Mouse (Mus musculus) limb, embryonic 12.5 days (tissue): ENCODE data around the gene Hist1h2ai. TPM values are rescaled to one million over a fixed set of nuclear protein-coding genes. Genes with fewer than 3 reads are reported as not detected.
"Not testable (repeated sequence)": the region's sequence is repeated elsewhere in the genome, so short reads cannot be mapped to it uniquely, and the experiment has no call there.

Source experiments
- ATAC-seq: fragments of 200-750 bp; cut with Nextera tagmentation; 2 replicates; pipeline ENCODE4 v1.8.0; 2017; ENCODE audit warnings: low read depth, moderate TSS enrichment; ENCODE audit not compliant: insufficient number of reproducible peaks, insufficient read depth, low FRiP score, low TSS enrichment
- H3K27ac ChIP-seq: fragments of 300-500 bp; sonication (generic); 2 replicates; pipeline ENCODE4 v1.5.1; 2016; ENCODE audit warnings: mild to moderate bottlenecking, moderate library complexity
- H3K27me3 ChIP-seq: fragments of 300-500 bp; sonication (generic); 2 replicates; pipeline ENCODE4 v1.6.1; 2016; ENCODE audit warnings: mild to moderate bottlenecking, moderate library complexity
- H3K36me3 ChIP-seq: fragments of 300-500 bp; sonication (generic); 2 replicates; pipeline ENCODE4 v1.6.1; 2016; ENCODE audit warnings: mild to moderate bottlenecking, moderate library complexity
- H3K4me1 ChIP-seq: fragments of 300-500 bp; sonication (generic); replicated peaks from 2 replicates; pipeline ENCODE4 v1.6.1; 2016
- H3K4me2 ChIP-seq: fragments of 300-500 bp; sonication (generic); 2 replicates; pipeline ENCODE4 v1.6.1; 2016; ENCODE audit warnings: mild to moderate bottlenecking, moderate library complexity
- H3K4me3 ChIP-seq: fragments of 300-500 bp; sonication (generic); replicated peaks from 2 replicates; pipeline ENCODE4 v1.5.1; 2016; ENCODE audit warnings: mild to moderate bottlenecking
- H3K9ac ChIP-seq: fragments of 300-500 bp; sonication (generic); replicated peaks from 2 replicates; pipeline ENCODE4 v1.6.1; 2016; ENCODE audit warnings: mild to moderate bottlenecking, moderate library complexity
- H3K9me3 ChIP-seq: fragments of 300-500 bp; sonication (generic); 2 replicates; pipeline ENCODE4 v1.6.1; 2016; ENCODE audit warnings: mild to moderate bottlenecking, moderate library complexity
- WGBS: fragments of 180-500 bp; shearing (Covaris S2); methylation state at CpG from one replicate; pipeline ENCODE4 v1.1.7; 2016; 5-methylcytosine and 5-hydroxymethylcytosine counted together
- polyA plus RNA-seq: library from polyadenylated mRNA; unstranded; fragments of >200 nt; fragmentation: Nextera tagmentation; extraction: Ambion mirVana; gene quantifications from 2 replicates; pipeline ENCODE4 v1.2.1, GENCODE M21; 2016

Gene Hist1h2ai
- polyA plus RNA-seq, 1 experiment from 2014 or later: 55.1 TPM

DNA sequence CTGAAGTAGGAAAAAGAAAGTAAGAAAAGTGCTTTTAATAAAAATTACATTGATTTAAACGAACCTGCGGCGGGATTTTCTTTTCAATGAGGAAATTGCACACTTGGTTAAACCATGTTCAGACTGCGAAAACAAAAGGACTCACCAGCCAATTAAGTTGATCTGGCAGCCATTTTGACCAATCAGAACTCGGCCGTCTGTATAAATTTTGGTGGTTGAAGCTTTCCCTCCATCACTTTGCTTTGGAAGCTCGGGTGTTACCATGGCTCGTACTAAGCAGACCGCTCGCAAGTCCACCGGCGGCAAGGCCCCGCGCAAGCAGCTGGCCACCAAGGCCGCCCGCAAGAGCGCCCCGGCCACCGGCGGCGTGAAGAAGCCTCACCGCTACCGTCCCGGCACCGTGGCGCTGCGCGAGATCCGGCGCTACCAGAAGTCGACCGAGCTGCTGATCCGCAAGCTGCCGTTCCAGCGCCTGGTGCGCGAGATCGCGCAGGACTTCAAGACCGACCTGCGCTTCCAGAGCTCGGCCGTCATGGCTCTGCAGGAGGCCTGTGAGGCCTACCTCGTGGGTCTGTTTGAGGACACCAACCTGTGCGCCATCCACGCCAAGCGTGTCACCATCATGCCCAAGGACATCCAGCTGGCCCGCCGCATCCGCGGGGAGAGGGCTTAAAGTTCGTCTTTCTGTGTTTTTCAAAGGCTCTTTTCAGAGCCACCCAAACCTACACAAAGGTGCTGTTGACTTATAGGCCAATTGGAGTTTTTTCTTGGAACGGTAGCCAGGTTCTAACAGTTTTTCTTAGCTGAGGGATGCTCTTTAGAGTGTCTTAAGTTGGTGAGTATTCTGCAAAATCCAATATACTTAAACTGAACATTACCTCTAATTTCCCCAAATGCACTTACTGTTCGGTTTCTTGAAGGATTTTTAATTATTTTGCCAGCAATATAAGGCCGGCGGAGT is 1.5 kb downstream of the Hist1h2ai start, which contains the start of gene Hist1h3h:
Hist1h3h (plus strand) TSS at position 263 of the 961 bp plus-strand sequence.
- peak within 1 kb of the TSS; percentile 50 for H3K4me3 ChIP-seq
- peak within 1 kb of the TSS; percentile 78 for H3K4me2 ChIP-seq
- H3K27ac ChIP-seq: peak within 1 kb of the TSS; percentile 97
- not testable (repeated sequence) for H3K27me3 ChIP-seq, H3K36me3 ChIP-seq, H3K9me3 ChIP-seq
- peaks cover 27% of the 10 kb centered on the region for H3K4me1 ChIP-seq
- under 1% methylated on average over 26 of the region's 56 CpGs for WGBS
- ATAC-seq: peak; percentile 24; the same call in 1 of the 2 replicates
- peak within 1 kb of the TSS; percentile 80 for H3K9ac ChIP-seq

DNA sequence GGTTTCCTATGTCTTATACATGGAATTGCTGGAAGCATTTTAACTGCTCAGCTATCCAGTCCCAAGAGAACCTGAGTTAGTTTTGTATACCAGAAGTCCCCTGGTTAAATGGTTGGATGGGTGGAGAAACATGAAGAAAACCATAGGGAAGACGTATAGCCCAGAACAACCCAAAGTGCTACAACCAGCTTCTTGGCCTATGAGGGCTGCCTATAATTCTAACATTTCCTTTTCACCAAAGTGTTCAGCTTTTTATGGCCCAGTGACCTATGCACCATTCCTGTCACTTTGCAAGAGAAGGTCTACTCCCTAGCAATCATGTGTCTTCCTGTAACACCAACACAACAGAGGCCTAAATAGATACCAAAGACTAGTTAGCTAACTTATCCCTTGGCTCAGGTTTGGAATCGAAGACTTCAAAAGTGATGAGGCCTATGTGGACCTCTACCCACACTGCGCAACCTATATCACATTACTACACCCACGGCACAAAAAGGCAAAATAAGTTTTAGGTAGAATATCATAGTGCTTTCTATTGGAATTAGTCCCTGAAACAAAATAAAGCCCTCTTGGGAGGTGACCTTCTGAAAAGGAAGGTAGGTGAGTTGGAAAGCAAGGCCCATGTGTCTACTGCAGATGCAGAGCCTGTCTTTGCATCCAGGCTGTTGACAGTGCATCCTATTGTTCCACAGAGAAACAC is 2.3 kb downstream of the Hist1h2ai start:
- no peaks in the 10 kb centered on the region for H3K36me3 ChIP-seq
- no peak for ATAC-seq
- H3K9ac ChIP-seq: peak overlapping the region; percentile 80
- peaks cover 30% of the 10 kb centered on the region for H3K4me1 ChIP-seq
- no peaks in the 10 kb centered on the region for H3K9me3 ChIP-seq
- no peaks in the 10 kb centered on the region for H3K27me3 ChIP-seq
- peak overlapping the region; percentile 70 for H3K4me2 ChIP-seq
- H3K27ac ChIP-seq: peak overlapping the region; percentile 95
- 57% methylated on average over 4 of the region's 4 CpGs for WGBS
- peak overlapping the region; percentile 50 for H3K4me3 ChIP-seq

DNA sequence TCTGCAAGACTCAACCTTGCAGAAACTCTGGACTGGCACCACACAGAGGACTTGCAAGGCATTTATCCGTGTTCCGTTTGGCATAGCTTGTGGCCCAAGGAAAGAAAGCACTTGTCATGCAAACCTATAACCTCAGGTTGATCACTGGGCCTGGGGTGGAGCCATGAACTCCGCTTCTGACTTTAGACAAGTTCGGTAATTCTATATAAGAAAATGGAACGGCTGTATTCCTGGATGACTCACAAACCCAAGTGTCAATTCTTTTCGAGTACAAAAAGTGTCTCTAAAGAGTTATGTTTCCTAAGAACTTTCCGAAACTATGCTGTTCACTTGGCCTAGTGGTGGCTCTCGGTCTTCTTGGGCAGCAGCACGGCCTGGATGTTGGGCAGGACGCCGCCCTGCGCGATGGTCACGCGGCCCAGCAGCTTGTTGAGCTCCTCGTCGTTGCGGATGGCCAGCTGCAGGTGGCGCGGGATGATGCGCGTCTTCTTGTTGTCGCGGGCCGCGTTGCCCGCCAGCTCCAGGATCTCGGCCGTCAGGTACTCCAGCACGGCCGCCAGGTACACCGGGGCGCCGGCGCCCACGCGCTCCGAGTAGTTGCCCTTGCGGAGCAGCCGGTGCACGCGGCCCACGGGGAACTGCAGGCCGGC is 5.0 kb downstream of the Hist1h2ai start:
- peak overlapping the region; percentile 61 for H3K4me2 ChIP-seq
- peak overlapping the region; percentile 41 for H3K4me3 ChIP-seq
- H3K27me3 ChIP-seq, H3K36me3 ChIP-seq, ATAC-seq, H3K9me3 ChIP-seq: not testable (repeated sequence)
- WGBS: 3% methylated on average over 22 of the region's 44 CpGs
- H3K9ac ChIP-seq: peak overlapping the region; percentile 65
- H3K27ac ChIP-seq: peak overlapping the region; percentile 94
- peaks cover 23% of the 10 kb centered on the region for H3K4me1 ChIP-seq

DNA sequence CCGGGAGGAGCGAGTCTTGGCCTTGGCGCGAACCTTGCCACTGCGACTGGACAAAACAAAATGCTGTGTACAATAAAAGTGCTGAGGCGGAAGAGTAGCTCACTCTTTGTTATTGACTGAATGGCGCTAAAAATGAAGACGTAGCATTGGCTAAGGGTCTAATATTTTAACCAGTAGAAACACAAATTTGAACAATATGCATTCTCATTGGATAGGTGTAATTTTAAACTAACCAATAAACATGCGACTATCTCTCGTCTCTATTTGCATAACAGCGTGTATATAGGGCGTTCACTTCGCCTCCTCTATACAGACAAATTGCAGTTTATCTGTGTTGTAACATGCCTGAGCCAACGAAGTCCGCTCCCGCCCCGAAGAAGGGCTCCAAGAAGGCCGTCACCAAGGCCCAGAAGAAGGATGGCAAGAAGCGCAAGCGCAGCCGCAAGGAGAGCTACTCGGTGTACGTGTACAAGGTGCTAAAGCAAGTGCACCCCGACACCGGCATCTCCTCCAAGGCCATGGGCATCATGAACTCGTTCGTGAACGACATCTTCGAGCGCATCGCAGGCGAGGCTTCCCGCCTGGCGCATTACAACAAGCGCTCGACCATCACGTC is 5.6 kb downstream of the Hist1h2ai start, which contains the start of gene Hist1h2bm:
Hist1h2bm (plus strand) TSS at position 288 of the 616 bp plus-strand sequence.
- H3K27me3 ChIP-seq, H3K9me3 ChIP-seq, H3K36me3 ChIP-seq: not testable (repeated sequence)
- Histone ChIP-seq H3K27ac (peak within 1 kb of the TSS; percentile 94), H3K4me1 (peaks cover 23% of the 10 kb centered on the region), H3K9ac (peak within 1 kb of the TSS; percentile 65), H3K4me3 (peak within 1 kb of the TSS; percentile 41), H3K4me2 (peak within 1 kb of the TSS; percentile 61)
- ATAC-seq: peak; percentile 98
- under 1% methylated on average over 37 of the region's 37 CpGs for WGBS

DNA sequence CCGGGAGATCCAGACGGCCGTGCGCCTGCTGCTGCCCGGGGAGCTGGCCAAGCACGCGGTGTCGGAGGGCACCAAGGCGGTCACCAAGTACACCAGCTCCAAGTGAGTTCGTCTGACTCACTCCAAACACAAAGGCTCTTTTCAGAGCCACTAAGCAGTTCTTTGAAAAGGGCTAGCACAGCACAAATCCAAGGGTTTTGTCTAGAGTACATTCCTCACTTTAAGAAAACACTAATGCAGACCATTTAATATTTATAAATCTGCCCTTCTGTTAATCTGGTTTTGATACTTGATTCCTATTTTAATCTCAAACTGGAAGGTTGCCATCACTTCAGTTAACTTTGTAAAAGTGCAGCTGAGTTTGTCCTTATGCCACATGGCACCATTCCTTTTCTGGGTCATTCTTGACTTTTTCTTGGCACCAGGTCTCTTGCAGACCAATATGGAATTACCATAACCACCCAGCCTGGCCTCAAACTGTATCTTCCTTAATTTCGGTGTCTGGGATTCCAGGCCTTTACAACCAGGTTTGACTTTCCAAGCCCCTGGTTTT is 6.2 kb downstream of the Hist1h2ai start:
- H3K4me2 ChIP-seq: peak overlapping the region; percentile 61
- H3K27ac ChIP-seq: peak overlapping the region; percentile 94
- no peaks in the 10 kb centered on the region for H3K36me3 ChIP-seq
- H3K27me3 ChIP-seq: no peaks in the 10 kb centered on the region
- peak overlapping the region; percentile 65 for H3K9ac ChIP-seq
- H3K4me3 ChIP-seq: peak overlapping the region; percentile 41
- H3K4me1 ChIP-seq: peaks cover 23% of the 10 kb centered on the region
- ATAC-seq: no peak
- H3K9me3 ChIP-seq: no peaks in the 10 kb centered on the region
- whole genome bisulfite sequencing: 3% methylated on average over 11 of the region's 11 CpGs

DNA sequence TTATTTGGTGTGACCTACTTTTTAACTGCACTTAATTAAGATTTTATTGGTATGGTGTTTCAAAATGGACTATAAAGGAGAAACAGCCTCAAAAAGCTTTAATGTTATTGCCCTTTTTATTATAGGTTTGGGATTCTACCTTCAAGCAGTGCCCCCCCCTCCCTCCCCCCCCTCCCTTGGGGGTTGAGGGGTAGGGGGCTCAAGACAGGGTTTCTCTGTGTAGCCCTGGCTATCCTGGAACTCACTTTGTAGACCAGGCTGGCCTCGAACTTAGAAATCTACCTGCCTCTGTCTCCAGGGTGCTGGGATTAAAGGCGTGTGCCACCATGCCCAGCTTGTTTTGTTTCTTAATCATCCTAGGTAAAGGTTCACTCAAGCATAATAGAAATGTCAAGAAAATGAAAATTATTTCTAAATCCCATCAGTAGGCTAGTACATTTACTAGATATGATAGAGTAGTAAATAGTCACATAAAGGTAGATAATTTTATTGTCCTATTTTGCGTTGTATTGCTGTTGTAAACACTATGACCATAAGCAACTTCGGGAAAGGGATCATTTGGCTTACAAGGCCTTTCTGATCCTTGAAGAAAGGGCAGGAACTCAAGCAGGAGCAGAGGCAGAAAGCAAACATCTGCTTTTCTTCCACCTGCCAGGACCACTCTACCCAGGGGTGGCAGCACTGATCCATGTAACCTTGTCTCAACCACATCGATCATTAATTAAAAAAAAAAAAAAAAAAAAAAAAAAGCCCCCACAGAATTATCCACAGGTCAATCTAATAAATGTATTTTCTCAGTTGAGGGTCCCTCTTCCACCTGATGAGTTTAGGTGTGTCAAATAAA is 7.0 kb downstream of the Hist1h2ai start:
- no peak overlapping the region for H3K4me3 ChIP-seq

DNA sequence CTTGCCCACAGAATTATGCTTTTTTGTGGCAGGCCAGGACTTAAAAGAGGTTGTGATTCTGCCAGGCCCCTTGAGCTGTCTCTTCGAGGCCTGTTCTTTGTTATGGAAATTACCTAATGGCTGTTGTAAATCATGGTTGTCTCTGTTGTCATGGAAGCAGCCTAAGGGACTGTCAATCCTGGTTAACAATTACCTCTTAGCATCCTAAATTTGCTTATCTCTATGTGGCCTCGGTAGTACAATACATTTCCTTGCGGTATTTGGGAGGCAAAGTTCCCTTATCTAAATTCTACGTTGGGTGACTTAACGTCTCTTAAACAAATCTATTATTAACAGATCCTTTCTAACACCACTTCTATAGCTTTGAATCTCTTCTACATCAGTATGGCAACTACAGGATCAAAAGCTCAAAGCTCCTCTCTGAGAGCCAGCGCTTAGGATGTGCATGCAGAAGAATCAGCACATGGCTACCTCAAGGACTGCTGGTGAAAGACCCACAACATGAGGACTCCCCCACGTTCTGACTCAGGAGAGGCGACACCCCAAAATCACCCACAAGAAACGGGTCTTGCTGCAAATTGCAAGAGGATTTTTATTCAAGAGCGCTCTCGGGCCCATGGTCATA is 11.8 kb downstream of the Hist1h2ai start:
- Histone ChIP-seq H3K9ac (no peak overlapping the region), H3K9me3 (no peaks in the 10 kb centered on the region), H3K27me3 (no peaks in the 10 kb centered on the region), H3K4me3 (no peak overlapping the region), H3K27ac (no peak overlapping the region), H3K4me2 (no peak overlapping the region), H3K36me3 (no peaks in the 10 kb centered on the region), H3K4me1 (peaks cover under 1% of the 10 kb centered on the region)
- 25% methylated on average over 11 of the region's 11 CpGs for WGBS
- ATAC-seq: no peak

More for the DNA sequence above, 7.0 kb downstream of the Hist1h2ai start:
- Histone ChIP-seq H3K27ac (peak overlapping the region; percentile 94), H3K9ac (no peak overlapping the region), H3K4me1 (peaks cover 22% of the 10 kb centered on the region), H3K27me3 (no peaks in the 10 kb centered on the region), H3K4me2 (peak overlapping the region; percentile 61), H3K36me3 (no peaks in the 10 kb centered on the region), H3K9me3 (no peaks in the 10 kb centered on the region)
- ATAC-seq: no peak
- WGBS: 20% methylated on average over 5 of the region's 5 CpGs

DNA sequence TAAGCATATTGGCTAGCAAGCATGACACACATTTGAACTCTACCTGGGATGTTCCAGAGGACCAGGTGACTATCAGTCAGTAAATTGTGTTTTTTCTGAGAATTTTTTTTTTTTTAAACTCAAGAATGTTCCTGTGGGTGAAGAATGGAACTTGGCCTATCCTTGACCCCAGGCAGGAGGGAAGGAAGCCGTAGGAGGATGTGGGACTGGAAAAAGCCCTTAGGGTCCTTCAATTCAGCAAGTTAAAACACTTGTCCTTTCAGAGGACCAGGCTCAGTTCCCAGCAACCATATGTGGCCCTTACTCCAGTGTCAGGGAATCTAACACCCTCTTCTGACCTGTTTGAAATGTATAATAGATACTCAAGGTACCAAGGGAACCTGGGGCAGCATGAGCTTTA is 13.3 kb downstream of the Hist1h2ai start:
- no peak for ATAC-seq
- Histone ChIP-seq H3K4me1 (peaks cover 6% of the 10 kb centered on the region; the same call in 1 of the 2 replicates), H3K27ac (no peak overlapping the region), H3K36me3 (no peaks in the 10 kb centered on the region), H3K9ac (no peak overlapping the region), H3K9me3 (no peaks in the 10 kb centered on the region), H3K27me3 (no peaks in the 10 kb centered on the region), H3K4me3 (no peak overlapping the region), H3K4me2 (no peak overlapping the region)
- 54% methylated on average over 1 of the region's 1 CpGs for WGBS

DNA sequence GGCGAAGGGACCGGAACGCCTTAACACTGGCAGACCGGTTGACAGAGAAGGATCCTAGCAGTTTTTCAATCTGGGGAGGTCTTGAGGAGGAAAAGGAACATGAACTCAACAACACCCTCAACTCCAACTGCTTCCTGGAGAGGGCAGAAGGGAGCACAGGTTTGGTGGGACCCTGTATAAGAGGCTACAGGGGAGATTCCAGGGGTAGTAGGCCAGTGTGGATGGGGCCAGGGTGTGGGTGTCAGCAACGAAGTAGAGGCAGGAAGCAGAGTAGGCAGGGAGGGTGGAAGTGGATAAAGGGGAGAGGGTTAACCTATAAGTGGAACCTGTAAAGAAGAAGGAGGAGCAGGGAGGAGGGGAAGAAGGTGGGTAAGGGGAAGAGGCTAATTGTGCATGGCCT is 17.2 kb downstream of the Hist1h2ai start:
- Histone ChIP-seq H3K9me3 (no peaks in the 10 kb centered on the region), H3K4me1 (peaks cover 10% of the 10 kb centered on the region), H3K4me2 (peak overlapping the region; percentile 64; the same call in 1 of the 2 replicates), H3K9ac (peak overlapping the region; percentile 70; the same call in 1 of the 2 replicates), H3K4me3 (no peak overlapping the region), H3K27ac (peak overlapping the region; percentile 99), H3K27me3 (no peaks in the 10 kb centered on the region), H3K36me3 (no peaks in the 10 kb centered on the region)
- ATAC-seq: no peak
- 66% methylated on average over 5 of the region's 5 CpGs for WGBS
